Mouse (Mus musculus) ES-Bruce4 (cell line): ENCODE results near the gene Dcdc2c. TPM values are rescaled to one million over a fixed set of nuclear protein-coding genes. Genes with fewer than 3 reads are reported as not detected.

ENCODE experiments used
- H3K27ac ChIP-seq: 2 replicates; pipeline ENCODE4 v1.5.1; 2012; ENCODE audit warnings: low read length, inconsistent platforms; ENCODE audit not compliant: insufficient read depth
- H3K27me3 ChIP-seq: 2 replicates; pipeline ENCODE4 v1.6.1; 2012; ENCODE audit warnings: mild to moderate bottlenecking, low read length, inconsistent platforms; ENCODE audit not compliant: control insufficient read depth, poor library complexity, insufficient read depth, severe bottlenecking
- H3K36me3 ChIP-seq: 2 replicates; pipeline ENCODE4 v1.6.1; 2012; ENCODE audit warnings: inconsistent platforms, mild to moderate bottlenecking, low read length, moderate library complexity; ENCODE audit not compliant: control insufficient read depth, poor library complexity, insufficient read depth, severe bottlenecking
- H3K4me1 ChIP-seq: one replicate; pipeline ENCODE4 v1.8.1; 2011; ENCODE audit warnings: low read length; ENCODE audit not compliant: control insufficient read depth, insufficient read depth
- H3K4me3 ChIP-seq: 2 replicates; pipeline ENCODE4 v1.5.1; 2011; ENCODE audit warnings: low read depth, mild to moderate bottlenecking, low read length
- H3K9ac ChIP-seq: 2 replicates; pipeline ENCODE4 v1.6.1; 2012; ENCODE audit warnings: low read depth, mild to moderate bottlenecking, inconsistent platforms; ENCODE audit not compliant: poor library complexity, severe bottlenecking
- H3K9me3 ChIP-seq: replicated peaks from 2 replicates; pipeline ENCODE4 v1.6.1; 2012; ENCODE audit warnings: mild to moderate bottlenecking, low read length, inconsistent platforms; ENCODE audit not compliant: control insufficient read depth, poor library complexity, insufficient read depth, severe bottlenecking
- CTCF ChIP-seq: IDR thresholded peaks from one replicate; pipeline ENCODE4 v1.8.1; 2011; ENCODE audit warnings: low read depth, low read length
- EP300 ChIP-seq: IDR thresholded peaks from 2 replicates; pipeline ENCODE4 v1.6.1; 2011; ENCODE audit warnings: low read depth, low read length; ENCODE audit not compliant: insufficient read depth
- POLR2A ChIP-seq: IDR thresholded peaks from one replicate; pipeline ENCODE4 v1.8.1; 2011; ENCODE audit warnings: low read length; ENCODE audit not compliant: insufficient read depth
- polyA plus RNA-seq: library from polyadenylated mRNA; stranded (reverse); fragments of >200 nt; gene quantifications from 2 replicates; pipeline ENCODE4 v1.2.4, GENCODE M21; 2011; ENCODE audit warnings: low read depth; ENCODE audit not compliant: missing spikeins, insufficient read depth, insufficient read length

The Dcdc2c gene
- polyA plus RNA-seq, 1 experiment = not detected

- H3K9ac ChIP-seq = no peak overlapping the region
- no peaks in the 10 kb centered on the region for H3K36me3 ChIP-seq
- no peaks in the 10 kb centered on the region for H3K9me3 ChIP-seq
- no peak overlapping the region for H3K27ac ChIP-seq
- H3K4me1 ChIP-seq = no peaks in the 10 kb centered on the region
- TF ChIP-seq EP300 (no peak), CTCF (peak; percentile 88), POLR2A (no peak)
- H3K4me3 ChIP-seq = no peak overlapping the region
- no peaks in the 10 kb centered on the region for H3K27me3 ChIP-seq
Observed at GRCm38 (mm10) chr12:28589090-28589868, 37.1 kb upstream of the Dcdc2c start.

GRCm38 (mm10) chr12:28587949-28588348 is 35.8 kb upstream of the Dcdc2c start:
- Histone ChIP-seq H3K27me3 (no peaks in the 10 kb centered on the region), H3K9ac (no peak overlapping the region), H3K36me3 (no peaks in the 10 kb centered on the region), H3K27ac (no peak overlapping the region), H3K9me3 (no peaks in the 10 kb centered on the region), H3K4me1 (no peaks in the 10 kb centered on the region), H3K4me3 (no peak overlapping the region)
- TF ChIP-seq CTCF (no peak), EP300 (no peak), POLR2A (no peak)

- H3K27me3 ChIP-seq = no peaks in the 10 kb centered on the region
- no peak for TF ChIP-seq POLR2A
- TF ChIP-seq CTCF = no peak
- TF ChIP-seq EP300 = no peak
- H3K27ac ChIP-seq = no peak overlapping the region
- no peaks in the 10 kb centered on the region for H3K9me3 ChIP-seq
- H3K9ac ChIP-seq = no peak overlapping the region
- H3K4me3 ChIP-seq = no peak overlapping the region
- no peaks in the 10 kb centered on the region for H3K36me3 ChIP-seq
- no peaks in the 10 kb centered on the region for H3K4me1 ChIP-seq
Observed at GRCm38 (mm10) chr12:28584036-28584435, 31.8 kb upstream of the Dcdc2c start.

GRCm38 (mm10) chr12:28582423-28582822 is 30.2 kb upstream of the Dcdc2c start, which contains the start of gene Allc:
Gene Allc (minus strand): TSS chr12:28582523.
- H3K9me3 ChIP-seq = no peaks in the 10 kb centered on the region
- no peaks in the 10 kb centered on the region for H3K36me3 ChIP-seq
- H3K27ac ChIP-seq = no peak within 1 kb of the TSS
- TF ChIP-seq EP300 (no peak), POLR2A (no peak), CTCF (no peak)
- H3K4me1 ChIP-seq = no peaks in the 10 kb centered on the region
- no peaks in the 10 kb centered on the region for H3K27me3 ChIP-seq
- H3K4me3 ChIP-seq = no peak within 1 kb of the TSS
- H3K9ac ChIP-seq = no peak within 1 kb of the TSS

- H3K9me3 ChIP-seq = no peaks in the 10 kb centered on the region
- no peaks in the 10 kb centered on the region for H3K36me3 ChIP-seq
- TF ChIP-seq EP300 (no peak), POLR2A (no peak), CTCF (peak; percentile 86)
- H3K9ac ChIP-seq = no peak overlapping the region
- H3K27ac ChIP-seq = no peak overlapping the region
- no peaks in the 10 kb centered on the region for H3K4me1 ChIP-seq
- no peak overlapping the region for H3K4me3 ChIP-seq
- no peaks in the 10 kb centered on the region for H3K27me3 ChIP-seq
Observed at GRCm38 (mm10) chr12:28579132-28579531, 26.9 kb upstream of the Dcdc2c start.

GRCm38 (mm10) chr12:28578147-28578546 is 25.9 kb upstream of the Dcdc2c start:
- H3K36me3 ChIP-seq = no peaks in the 10 kb centered on the region
- H3K27ac ChIP-seq = no peak overlapping the region
- no peaks in the 10 kb centered on the region for H3K27me3 ChIP-seq
- no peak overlapping the region for H3K9ac ChIP-seq
- TF ChIP-seq CTCF = no peak
- TF ChIP-seq POLR2A = no peak
- TF ChIP-seq EP300 = no peak
- H3K4me1 ChIP-seq = no peaks in the 10 kb centered on the region
- no peaks in the 10 kb centered on the region for H3K9me3 ChIP-seq
- H3K4me3 ChIP-seq = no peak overlapping the region
